ENCODE assay signal across 9 mouse cellular contexts in genomic region chr7:81991611-81992061, GRCm38 (mm10). TPM values are rescaled to one million over a fixed set of nuclear protein-coding genes. Genes with fewer than 3 reads are reported as not detected.
DNase-seq lines count a peak whose midpoint lies in the region; ATAC-seq and TF ChIP-seq lines count a peak whose summit lies in the region.
"Had no signal": no experiment of that assay in that cellular context is flagged by ENCODE, and none has a peak within 500 bp of the region (broad histone marks: within the 10 kb centered on the region; RNA-seq: fewer than 3 reads in every experiment).

No protein-coding gene starts in this region.

- intact Hi-C loops in gastrocnemius, adult 2 months (cut with DNase I) = no loop called here

- H3K4me3 ChIP-seq in gastrocnemius, adult 2 months = peak overlapping the region; percentile 67
- peak overlapping the region; percentile 61 for H3K4me3 ChIP-seq in heart, embryonic 15.5 days
- H3K4me3 ChIP-seq in liver, postnatal 0 days (ENCODE audit: low read depth, low read length) = peak overlapping the region; percentile 37

- no peak for DNase-seq in gastrocnemius, adult 2 months
- DNase-seq in gastrocnemius, postnatal 4 days (ENCODE audit: low spot score in 2 of 2) = no peak
- peak; percentile 20 for DNase-seq in ES-CJ7 (ENCODE audit: low read depth, low spot score)
- no peak for DNase-seq in liver, postnatal 0 days
- DNase-seq in cerebellum, adult 11-12 months = no peak
- no peak for DNase-seq in left cerebral cortex, adult 18-20 months (ENCODE audit: low spot score in 2 of 2)

- no peak for TF ChIP-seq CTCF in gastrocnemius, adult 2 months (IDR thresholded peaks at IDR 0.05)
- TF ChIP-seq CTCF in liver, postnatal 0 days (IDR thresholded peaks at IDR 0.05; ENCODE audit: low read depth) = no peak

- no peaks in the 10 kb centered on the region for H3K36me3 ChIP-seq in heart, embryonic 15.5 days
- no peaks in the 10 kb centered on the region for H3K36me3 ChIP-seq in liver, postnatal 0 days (replicated peaks; ENCODE audit: insufficient read depth, low read length)

- H3K9me3 ChIP-seq in heart, embryonic 15.5 days (replicated peaks) = no peaks in the 10 kb centered on the region
- no peaks in the 10 kb centered on the region for H3K9me3 ChIP-seq in liver, postnatal 0 days (ENCODE audit: low read length)

- H3K27ac ChIP-seq in gastrocnemius, adult 2 months = no peak overlapping the region
- no peak overlapping the region for H3K27ac ChIP-seq in heart, embryonic 15.5 days
- H3K27ac ChIP-seq in liver, postnatal 0 days (ENCODE audit: low read depth) = no peak overlapping the region

- peaks cover 83% of the 10 kb centered on the region for H3K27me3 ChIP-seq in heart, embryonic 15.5 days
- H3K27me3 ChIP-seq in liver, postnatal 0 days (ENCODE audit: insufficient read depth, low read length) = peaks cover 84% of the 10 kb centered on the region
- H3K27me3 ChIP-seq: CH12.LX had no signal

- peak overlapping the region; percentile 96 for H3K4me2 ChIP-seq in heart, embryonic 15.5 days
- H3K4me2 ChIP-seq in liver, postnatal 0 days (ENCODE audit: low read depth, low read length) = peak overlapping the region; percentile 65; the same call in 1 of the 2 replicates

- TF ChIP-seq EP300 in liver, postnatal 0 days (IDR thresholded peaks at IDR 0.05; ENCODE audit: low read depth) = no peak

- peak overlapping the region; percentile 34 for H3K9ac ChIP-seq in heart, embryonic 15.5 days
- H3K9ac ChIP-seq in liver, postnatal 0 days (replicated peaks) = no peak overlapping the region

- whole genome bisulfite sequencing in heart, embryonic 15.5 days = 1% methylated on average over 36 of the region's 36 CpGs
- 2% methylated on average over 34 of the region's 36 CpGs for WGBS in liver, postnatal 0 days (ENCODE audit: insufficient replicate concordance)

- peaks cover 19% of the 10 kb centered on the region for H3K4me1 ChIP-seq in heart, embryonic 15.5 days (replicated peaks)
- peaks cover 9% of the 10 kb centered on the region; the same call in 1 of the 2 replicates for H3K4me1 ChIP-seq in liver, postnatal 0 days (ENCODE audit: insufficient read depth)

- ATAC-seq in heart, embryonic 15.5 days (replicated peaks; ENCODE audit: insufficient number of reproducible peaks, insufficient read depth, low FRiP score, low read depth) = no peak
- ATAC-seq in liver, postnatal 0 days = no peak
- ATAC-seq in erythroblast, adult 5-6 weeks (replicated peaks; ENCODE audit: low FRiP score, poor library complexity, severe bottlenecking) = no peak

RNA-seq across cellular contexts. Expression of gene Bnc1, which starts 0.5 kb away (rescaled TPM):
- not detected for total RNA-seq in gastrocnemius, adult 2 months (2021)
- total RNA-seq in gastrocnemius, postnatal 4 days (2021) = under 1 TPM in 1 of 2 experiments, not detected in 1; 0.08 TPM
- 3.1 and 4.1 TPM in 2 replicates for polyA plus RNA-seq in heart, embryonic 15.5 days (2015; fragmentation: Nextera tagmentation; extraction: Ambion mirVana)
- 0.26 and 0.38 TPM in 2 replicates for polyA plus RNA-seq in liver, postnatal 0 days (2015; fragmentation: Nextera tagmentation; extraction: Ambion mirVana)
- total RNA-seq in erythroblast, adult 5-6 weeks (2015; ENCODE audit: low replicate concordance) = not detected in 2 replicates
- not detected in 2 replicates for total RNA-seq in erythroblast, adult 5-6 weeks (2017; ENCODE audit: low replicate concordance)
- total RNA-seq in left cerebral cortex, adult 18-20 months (2021) = not detected
- total RNA-seq: CH12.LX had no signal

RNA-seq across cellular contexts. Expression of gene Hdgfl3, which starts 57.4 kb away (rescaled TPM):
- 1 to 10 TPM; 1.3 to 2.6 TPM for total RNA-seq in gastrocnemius, adult 2 months (2021)
- total RNA-seq in gastrocnemius, postnatal 4 days (2021) = 10 to 100 TPM; 11.8 to 12.3 TPM
- 10.8 and 11.0 TPM in 2 replicates for polyA plus RNA-seq in heart, embryonic 15.5 days (2015; fragmentation: Nextera tagmentation; extraction: Ambion mirVana)
- 0.59 and 0.66 TPM in 2 replicates for polyA plus RNA-seq in liver, postnatal 0 days (2015; fragmentation: Nextera tagmentation; extraction: Ambion mirVana)
- total RNA-seq in erythroblast, adult 5-6 weeks (2015; ENCODE audit: low replicate concordance) = not detected in 2 replicates
- 0.28 TPM in 1 of 2 replicates, not detected in the other for total RNA-seq in erythroblast, adult 5-6 weeks (2017; ENCODE audit: low replicate concordance)
- 10 to 100 TPM; 79.9 to 83.2 TPM for total RNA-seq in left cerebral cortex, adult 18-20 months (2021)

Comparison
In these comparisons a context has a peak if more than half of its experiments do, and no peak if none do; other contexts are left out.
1. RNA of gene Hdgfl3, which starts 57.4 kb away (total RNA-seq): 79.9 to 83.2 TPM in left cerebral cortex, adult 18-20 months; 11.8 to 12.3 TPM in gastrocnemius, postnatal 4 days, 1.3 to 2.6 TPM in gastrocnemius, adult 2 months and 0.28 TPM in erythroblast, adult 5-6 weeks; every median in the first group is over 4 times any median in the second.
2. Peak in every context shown above with its lines, with median percentiles within 50 percentile points of each other: H3K4me3 ChIP-seq.